8 mouse cellular contexts compared by ENCODE assay signal in the genomic region with DNA sequence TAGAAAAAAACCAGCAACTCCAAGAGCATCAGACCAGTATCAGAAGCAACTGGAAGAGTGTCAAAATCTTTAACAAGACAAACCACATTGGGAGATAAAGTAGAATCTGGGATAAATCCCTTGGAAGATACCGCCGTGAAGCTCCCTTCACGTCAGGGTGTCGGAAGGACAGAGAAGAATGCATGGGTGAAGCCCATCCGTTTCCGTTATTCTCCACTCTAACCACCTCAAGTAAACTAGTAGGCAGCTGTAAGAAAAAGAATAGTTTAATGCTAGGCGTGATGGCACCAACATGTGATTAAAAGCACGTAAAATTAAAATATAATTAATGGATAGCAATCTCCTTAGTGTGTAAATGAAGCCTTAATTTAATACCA. TPM values are rescaled to one million over a fixed set of nuclear protein-coding genes. Genes with fewer than 3 reads are reported as not detected.
DNase-seq lines count a peak whose midpoint lies in the region; ATAC-seq and TF ChIP-seq lines count a peak whose summit lies in the region.

No protein-coding gene starts in this region.

- TF ChIP-seq CTCF in left cerebral cortex, adult 2 months (IDR thresholded peaks at IDR 0.05): no peak
- no peak for TF ChIP-seq CTCF in midbrain, postnatal 0 days (IDR thresholded peaks at IDR 0.05)

- 21% methylated on average over 8 of the region's 8 CpGs for WGBS in embryonic facial prominence, embryonic 15.5 days
- 18% methylated on average over 8 of the region's 8 CpGs for WGBS in kidney, embryonic 15.5 days
- 17% methylated on average over 8 of the region's 8 CpGs for WGBS in midbrain, postnatal 0 days

- peak overlapping the region; percentile 61 for H3K4me3 ChIP-seq in left cerebral cortex, adult 2 months
- peak overlapping the region; percentile 60 for H3K4me3 ChIP-seq in embryonic facial prominence, embryonic 15.5 days (replicated peaks)
- H3K4me3 ChIP-seq in kidney, embryonic 15.5 days (replicated peaks): peak overlapping the region; percentile 64
- H3K4me3 ChIP-seq in midbrain, postnatal 0 days (ENCODE audit: low read depth, low read length): peak overlapping the region; percentile 41

- H3K9me3 ChIP-seq in embryonic facial prominence, embryonic 15.5 days (replicated peaks): no peaks in the 10 kb centered on the region
- H3K9me3 ChIP-seq in kidney, embryonic 15.5 days (replicated peaks): no peaks in the 10 kb centered on the region
- H3K9me3 ChIP-seq in midbrain, postnatal 0 days (ENCODE audit: low read length): no peaks in the 10 kb centered on the region

- intact Hi-C loops in left cerebral cortex, adult 2 months (cut with DNase I): loop anchor here (5.0 kb wide), 2 partner anchors 44 to 139 kb away; partner anchors contain the start of gene Zfp84
- intact Hi-C loops in left cerebral cortex, postnatal 4 days (cut with DNase I): no loop called here

- no peak for ATAC-seq in embryonic facial prominence, embryonic 15.5 days (ENCODE audit: insufficient number of reproducible peaks, low FRiP score, low TSS enrichment, low read depth)
- no peak for ATAC-seq in kidney, embryonic 15.5 days (replicated peaks; ENCODE audit: low FRiP score)
- ATAC-seq in midbrain, postnatal 0 days (ENCODE audit: low FRiP score): peak; percentile 15; the same call in 1 of the 2 replicates

- no peaks in the 10 kb centered on the region for H3K27me3 ChIP-seq in embryonic facial prominence, embryonic 15.5 days
- no peaks in the 10 kb centered on the region for H3K27me3 ChIP-seq in kidney, embryonic 15.5 days
- no peaks in the 10 kb centered on the region for H3K27me3 ChIP-seq in midbrain, postnatal 0 days (ENCODE audit: insufficient read depth, low read length)

- H3K4me1 ChIP-seq in embryonic facial prominence, embryonic 15.5 days: peaks cover 24% of the 10 kb centered on the region
- H3K4me1 ChIP-seq in kidney, embryonic 15.5 days: peaks cover 25% of the 10 kb centered on the region
- H3K4me1 ChIP-seq in midbrain, postnatal 0 days (ENCODE audit: insufficient read depth, low read length): peaks cover 6% of the 10 kb centered on the region; the same call in 1 of the 2 replicates

- H3K9ac ChIP-seq in embryonic facial prominence, embryonic 15.5 days: no peak overlapping the region
- H3K9ac ChIP-seq in kidney, embryonic 15.5 days: no peak overlapping the region
- peak overlapping the region; percentile 54 for H3K9ac ChIP-seq in midbrain, postnatal 0 days (replicated peaks; ENCODE audit: low read length, poor library complexity, severe bottlenecking)

- peak overlapping the region; percentile 94 for H3K27ac ChIP-seq in left cerebral cortex, adult 2 months
- peak overlapping the region; percentile 98 for H3K27ac ChIP-seq in embryonic facial prominence, embryonic 15.5 days (replicated peaks)
- H3K27ac ChIP-seq in kidney, embryonic 15.5 days: peak overlapping the region; percentile 99
- H3K27ac ChIP-seq in midbrain, postnatal 0 days (ENCODE audit: low read depth, low read length): peak overlapping the region; percentile 94

- H3K4me2 ChIP-seq in embryonic facial prominence, embryonic 15.5 days (replicated peaks): peak overlapping the region; percentile 72
- peak overlapping the region; percentile 78 for H3K4me2 ChIP-seq in kidney, embryonic 15.5 days
- peak overlapping the region; percentile 44 for H3K4me2 ChIP-seq in midbrain, postnatal 0 days (ENCODE audit: low read depth, low read length, poor library complexity, severe bottlenecking)

- H3K36me3 ChIP-seq in embryonic facial prominence, embryonic 15.5 days: peaks cover 19% of the 10 kb centered on the region
- H3K36me3 ChIP-seq in kidney, embryonic 15.5 days: peaks cover 25% of the 10 kb centered on the region
- H3K36me3 ChIP-seq in midbrain, postnatal 0 days (ENCODE audit: insufficient read depth, low read length): peaks cover 3% of the 10 kb centered on the region; the same call in 1 of the 2 replicates

- no peak for DNase-seq in left cerebral cortex, adult 2 months (ENCODE audit: extremely low spot score in 1 of 2, low spot score in 2 of 2)
- no peak for DNase-seq in left cerebral cortex, postnatal 4 days
- no peak for DNase-seq in midbrain, postnatal 0 days (ENCODE audit: low spot score)
- no peak for DNase-seq in adrenal gland, postnatal 14 days
- DNase-seq in gastrocnemius, postnatal 4 days (ENCODE audit: low spot score in 2 of 2): no peak
- DNase-seq in gastrocnemius, adult 18-20 months (ENCODE audit: low spot score): no peak

RNA-seq across cellular contexts. Expression of gene Zfp27, which starts 0.3 kb away (rescaled TPM):
- 10 to 100 TPM; 22.3 to 23.8 TPM for total RNA-seq in left cerebral cortex, adult 2 months (2021)
- total RNA-seq in left cerebral cortex, postnatal 4 days (2021): 10 to 100 TPM; 19.5 to 22.5 TPM
- polyA plus RNA-seq in embryonic facial prominence, embryonic 15.5 days (2015; fragmentation: Nextera tagmentation; extraction: Ambion mirVana): 11.8 and 11.9 TPM in 2 replicates
- 9.5 and 10.8 TPM in 2 replicates for polyA plus RNA-seq in kidney, embryonic 15.5 days (2015; fragmentation: Nextera tagmentation; extraction: Ambion mirVana)
- 15.7 and 18.0 TPM in 2 replicates for total RNA-seq in midbrain, postnatal 0 days (2014; rRNA removed)
- 7.9 and 8.5 TPM in 2 replicates for polyA plus RNA-seq in midbrain, postnatal 0 days (2015; fragmentation: Nextera tagmentation; extraction: Ambion mirVana)
- total RNA-seq in adrenal gland, postnatal 14 days (2021): 11.9 and 12.2 TPM in 2 replicates
- total RNA-seq in gastrocnemius, postnatal 4 days (2021): 10 to 100 TPM; 10.9 to 14.7 TPM
- 1 to 10 TPM; 7.9 to 8.1 TPM for total RNA-seq in gastrocnemius, adult 18-20 months (2021)

RNA-seq across cellular contexts. Expression of gene Zfp383, which starts 1.4 kb away (rescaled TPM):
- 1 to 10 TPM; 8.9 to 9.6 TPM for total RNA-seq in left cerebral cortex, adult 2 months (2021)
- total RNA-seq in left cerebral cortex, postnatal 4 days (2021): 10 to 100 TPM in 1 of 2 experiments, 1 to 10 TPM in 1; 9.9 to 10.7 TPM
- 5.0 and 5.3 TPM in 2 replicates for polyA plus RNA-seq in embryonic facial prominence, embryonic 15.5 days (2015; fragmentation: Nextera tagmentation; extraction: Ambion mirVana)
- polyA plus RNA-seq in kidney, embryonic 15.5 days (2015; fragmentation: Nextera tagmentation; extraction: Ambion mirVana): 5.2 and 5.8 TPM in 2 replicates
- total RNA-seq in midbrain, postnatal 0 days (2014; rRNA removed): 6.6 and 7.9 TPM in 2 replicates
- polyA plus RNA-seq in midbrain, postnatal 0 days (2015; fragmentation: Nextera tagmentation; extraction: Ambion mirVana): 5.4 and 5.8 TPM in 2 replicates
- total RNA-seq in adrenal gland, postnatal 14 days (2021): 4.7 and 6.5 TPM in 2 replicates
- total RNA-seq in gastrocnemius, postnatal 4 days (2021): 10 to 100 TPM; 14.4 to 15.5 TPM
- 1 to 10 TPM; 4.2 to 4.6 TPM for total RNA-seq in gastrocnemius, adult 18-20 months (2021)

RNA-seq across cellular contexts. Expression of gene Zfp420, which starts 46.9 kb away (rescaled TPM):
- 10 to 100 TPM; 15.3 to 16.8 TPM for total RNA-seq in left cerebral cortex, adult 2 months (2021)
- 10 to 100 TPM; 16.2 to 18.6 TPM for total RNA-seq in left cerebral cortex, postnatal 4 days (2021)
- polyA plus RNA-seq in embryonic facial prominence, embryonic 15.5 days (2015; fragmentation: Nextera tagmentation; extraction: Ambion mirVana): 6.4 and 6.5 TPM in 2 replicates
- 7.5 and 7.8 TPM in 2 replicates for polyA plus RNA-seq in kidney, embryonic 15.5 days (2015; fragmentation: Nextera tagmentation; extraction: Ambion mirVana)
- total RNA-seq in midbrain, postnatal 0 days (2014; rRNA removed): 20.4 and 24.5 TPM in 2 replicates
- 14.7 and 16.2 TPM in 2 replicates for polyA plus RNA-seq in midbrain, postnatal 0 days (2015; fragmentation: Nextera tagmentation; extraction: Ambion mirVana)
- total RNA-seq in adrenal gland, postnatal 14 days (2021): 4.3 TPM in 2 replicates
- total RNA-seq in gastrocnemius, postnatal 4 days (2021): 1 to 10 TPM; 4.6 to 4.9 TPM
- total RNA-seq in gastrocnemius, adult 18-20 months (2021): 1 to 10 TPM; 2.9 to 3.7 TPM

RNA-seq across cellular contexts. Expression of gene Zfp74, which starts 47.2 kb away (rescaled TPM):
- total RNA-seq in left cerebral cortex, adult 2 months (2021): 10 to 100 TPM; 17.4 to 19.0 TPM
- 10 to 100 TPM; 25.4 to 28.2 TPM for total RNA-seq in left cerebral cortex, postnatal 4 days (2021)
- 9.1 and 11.4 TPM in 2 replicates for polyA plus RNA-seq in embryonic facial prominence, embryonic 15.5 days (2015; fragmentation: Nextera tagmentation; extraction: Ambion mirVana)
- 12.0 and 12.2 TPM in 2 replicates for polyA plus RNA-seq in kidney, embryonic 15.5 days (2015; fragmentation: Nextera tagmentation; extraction: Ambion mirVana)
- total RNA-seq in midbrain, postnatal 0 days (2014; rRNA removed): 12.8 and 13.3 TPM in 2 replicates
- 15.9 and 17.1 TPM in 2 replicates for polyA plus RNA-seq in midbrain, postnatal 0 days (2015; fragmentation: Nextera tagmentation; extraction: Ambion mirVana)
- total RNA-seq in adrenal gland, postnatal 14 days (2021): 10.1 and 12.4 TPM in 2 replicates
- total RNA-seq in gastrocnemius, postnatal 4 days (2021): 10 to 100 TPM; 10.9 to 12.9 TPM
- 1 to 10 TPM; 5.4 to 6.4 TPM for total RNA-seq in gastrocnemius, adult 18-20 months (2021)

RNA-seq across cellular contexts. Expression of gene Zfp940, which starts 53.2 kb away (rescaled TPM):
- 10 to 100 TPM; 18.9 to 25.7 TPM for total RNA-seq in left cerebral cortex, adult 2 months (2021)
- 10 to 100 TPM; 17.7 to 19.5 TPM for total RNA-seq in left cerebral cortex, postnatal 4 days (2021)
- 4.8 and 5.6 TPM in 2 replicates for polyA plus RNA-seq in embryonic facial prominence, embryonic 15.5 days (2015; fragmentation: Nextera tagmentation; extraction: Ambion mirVana)
- 5.4 and 6.7 TPM in 2 replicates for polyA plus RNA-seq in kidney, embryonic 15.5 days (2015; fragmentation: Nextera tagmentation; extraction: Ambion mirVana)
- 11.7 and 12.3 TPM in 2 replicates for total RNA-seq in midbrain, postnatal 0 days (2014; rRNA removed)
- 12.7 and 13.1 TPM in 2 replicates for polyA plus RNA-seq in midbrain, postnatal 0 days (2015; fragmentation: Nextera tagmentation; extraction: Ambion mirVana)
- total RNA-seq in adrenal gland, postnatal 14 days (2021): 1.1 and 3.3 TPM in 2 replicates
- 1 to 10 TPM in 1 of 2 experiments, under 1 TPM in 1; 0.91 to 1.0 TPM for total RNA-seq in gastrocnemius, postnatal 4 days (2021)
- total RNA-seq in gastrocnemius, adult 18-20 months (2021): 1 to 10 TPM; 2.3 TPM
